Mouse (Mus musculus) liver, embryonic 12.5 days (tissue): Measurements from ENCODE around the gene Tcp11l2. TPM values are rescaled to one million over a fixed set of nuclear protein-coding genes. Genes with fewer than 3 reads are reported as not detected.

Experiments
- polyA plus RNA-seq: library from polyadenylated mRNA; unstranded; fragments of >200 nt; fragmentation: Nextera tagmentation; extraction: Ambion mirVana; gene quantifications from 2 replicates; pipeline ENCODE4 v1.2.1, GENCODE M21; 2016

Gene Tcp11l2
- polyA plus RNA-seq, 1 experiment from 2014 or later: 28.7 TPM

Other genes with a start within 250 kb of the Tcp11l2 start
- gene Nuak1, start 136.0 kb upstream of the Tcp11l2 start, polyA plus RNA-seq: 0.25 and 0.31 TPM in 2 replicates
- 26.0 and 28.8 TPM in 2 replicates for gene Ckap4, start 42.6 kb upstream of the Tcp11l2 start, polyA plus RNA-seq
- gene Polr3b, start 45.7 kb downstream of the Tcp11l2 start, polyA plus RNA-seq: 9.9 and 11.3 TPM in 2 replicates
- not detected in 2 replicates for gene Rfx4, start 179.4 kb downstream of the Tcp11l2 start, polyA plus RNA-seq